Mouse (Mus musculus): ENCODE measurements around the gene Gm17555.
"Not testable (repeated sequence)": the region's sequence is repeated elsewhere in the genome, so short reads cannot be mapped to it uniquely, and the experiment has no call there.

Gm17555 gene

GRCm38 (mm10) chr2:126214800-126215199 lies at the start of gene Gm17555:
Gene Gm17555 (plus strand): TSS chr2:126215100.
- in situ Hi-C loops (cut with MseI, MboI): not testable (repeated sequence)

GRCm38 (mm10) chr2:126165277-126166018 lies 49.5 kb upstream of the Gm17555 start:
- in situ Hi-C loops (cut with MseI, MboI): no loop called here

DNA sequence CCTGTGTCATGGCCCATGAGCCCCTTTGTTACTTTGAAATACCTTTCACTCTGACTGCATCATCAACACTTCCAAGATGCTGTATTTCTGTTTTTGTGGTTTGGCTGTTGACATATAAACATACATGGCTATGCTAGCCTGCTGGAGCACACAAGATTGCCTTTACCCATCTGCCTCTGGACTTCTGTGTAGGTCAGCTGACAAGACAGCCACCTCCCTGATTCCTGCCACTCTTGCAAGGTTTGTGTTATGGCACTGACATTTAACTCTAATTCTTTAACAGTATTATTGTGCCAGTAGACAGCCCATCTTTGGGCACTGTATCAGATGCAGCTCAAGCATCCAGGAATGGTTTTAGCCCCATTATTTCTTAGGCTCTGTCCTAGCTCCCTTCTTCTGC lies 48.6 kb upstream of the Gm17555 start:
- in situ Hi-C loops (cut with MseI, MboI): no loop called here

GRCm38 (mm10) chr2:126166848-126167617 lies 47.9 kb upstream of the Gm17555 start:
- in situ Hi-C loops (cut with MseI, MboI): no loop called here

- in situ Hi-C loops (cut with MseI, MboI): no loop called here
Observed at GRCm38 (mm10) chr2:126171427-126171826, 43.5 kb upstream of the Gm17555 start.

DNA sequence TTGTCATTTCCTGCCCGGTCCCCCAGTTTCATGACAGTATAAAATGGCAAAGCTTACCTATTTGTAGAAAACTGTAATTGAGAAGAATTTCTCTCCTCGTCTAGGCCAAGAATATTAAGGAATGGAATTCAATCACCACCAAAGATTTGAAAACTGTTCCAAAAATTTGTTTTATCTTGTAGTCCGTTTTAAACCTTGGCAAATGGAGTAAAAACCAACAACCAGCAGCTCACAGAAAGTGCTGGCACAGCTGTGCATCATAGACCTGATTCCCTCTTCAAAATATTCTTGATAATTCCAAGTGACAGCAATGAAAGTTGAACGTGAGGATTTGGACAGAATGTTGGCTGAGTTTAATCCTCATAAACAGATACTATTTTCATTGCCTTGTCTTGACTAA lies 23.6 kb upstream of the Gm17555 start:
- in situ Hi-C loops (cut with MseI, MboI): no loop called here

- in situ Hi-C loops (cut with MseI, MboI): no loop called here
Observed at GRCm38 (mm10) chr2:126192129-126192528, 22.8 kb upstream of the Gm17555 start.

GRCm38 (mm10) chr2:126195631-126196356 lies 19.1 kb upstream of the Gm17555 start:
- in situ Hi-C loops (cut with MseI, MboI): no loop called here

GRCm38 (mm10) chr2:126198971-126199370 lies 15.9 kb upstream of the Gm17555 start:
- in situ Hi-C loops (cut with MseI, MboI): no loop called here

DNA sequence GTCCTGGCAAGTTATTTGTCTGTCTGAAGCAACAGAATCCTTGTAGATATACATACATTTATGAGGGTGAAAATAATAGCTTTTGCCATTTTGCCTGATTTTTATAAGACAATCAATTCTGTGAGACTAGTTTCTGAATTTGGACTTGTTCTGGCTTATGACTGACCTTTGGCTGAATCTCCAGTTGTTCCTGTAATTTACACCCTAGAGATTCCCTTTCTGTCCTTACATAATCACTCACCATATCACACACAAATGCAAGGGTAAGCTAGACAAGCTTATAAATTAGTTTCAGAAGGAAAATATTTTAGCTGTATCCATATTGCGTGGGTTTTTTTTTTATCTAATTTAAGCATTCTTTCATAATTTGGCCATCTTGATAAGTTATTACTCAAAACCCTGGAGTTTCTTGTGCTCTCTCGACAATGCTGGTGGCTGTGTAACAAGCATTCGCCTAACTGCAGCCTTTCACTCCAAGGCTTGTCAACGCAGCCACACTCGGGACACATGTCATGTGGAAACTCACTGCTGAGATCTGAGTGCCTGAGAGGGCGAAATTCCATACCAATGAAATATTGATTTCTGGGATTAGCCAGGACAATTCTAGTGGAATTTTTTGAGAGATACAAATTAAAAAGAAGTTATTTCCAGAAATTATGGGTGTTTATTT lies 3.8 kb upstream of the Gm17555 start:
- in situ Hi-C loops (cut with MseI, MboI): no loop called here

GRCm38 (mm10) chr2:126227581-126227980 lies 12.7 kb downstream of the Gm17555 start:
- in situ Hi-C loops (cut with MseI, MboI): no loop called here

DNA sequence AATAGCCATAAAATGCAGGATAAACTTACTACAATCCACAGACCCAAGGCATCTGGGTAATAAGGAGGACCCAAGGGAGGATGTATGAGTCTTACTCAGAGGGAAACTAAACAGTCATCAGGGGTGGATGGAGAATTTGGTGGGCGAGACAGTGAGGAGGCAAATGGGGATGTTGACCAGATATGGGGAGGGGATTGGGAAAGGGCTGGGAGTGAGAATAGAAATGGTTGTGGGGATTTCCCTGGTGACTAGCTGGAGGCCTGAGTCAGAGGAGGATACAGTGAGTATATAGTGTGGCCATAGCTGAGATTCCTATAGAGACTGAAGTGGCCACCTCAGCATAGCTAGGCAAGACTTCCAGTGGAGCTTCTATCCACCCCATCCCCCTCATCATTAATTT lies 16.8 kb downstream of the Gm17555 start:
- in situ Hi-C loops (cut with MseI, MboI): no loop called here

DNA sequence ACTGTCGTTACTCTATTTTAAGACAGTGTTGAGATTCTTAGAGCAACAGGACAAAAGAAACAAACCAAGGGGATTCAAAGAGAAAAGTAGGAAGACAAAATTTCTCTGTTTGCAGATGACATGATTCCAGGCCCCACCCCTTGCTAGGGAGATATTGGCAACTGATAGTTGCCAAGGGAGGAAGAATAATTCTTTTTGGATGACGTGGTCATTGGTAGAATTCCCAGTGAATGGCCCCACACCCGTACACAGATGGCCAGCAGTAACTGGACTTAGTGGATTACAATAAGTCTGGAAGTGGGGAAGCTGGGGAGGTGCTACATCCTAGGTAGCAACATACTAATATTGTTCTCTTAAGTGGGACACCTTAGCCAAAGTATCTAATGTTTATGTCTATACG lies 22.0 kb downstream of the Gm17555 start:
- in situ Hi-C loops (cut with MseI, MboI): no loop called here

GRCm38 (mm10) chr2:126245446-126245845 lies 30.5 kb downstream of the Gm17555 start:
- in situ Hi-C loops (cut with MseI, MboI): no loop called here

- in situ Hi-C loops (cut with MseI, MboI): no loop called here
Observed at GRCm38 (mm10) chr2:126248536-126248935, 33.6 kb downstream of the Gm17555 start.

DNA sequence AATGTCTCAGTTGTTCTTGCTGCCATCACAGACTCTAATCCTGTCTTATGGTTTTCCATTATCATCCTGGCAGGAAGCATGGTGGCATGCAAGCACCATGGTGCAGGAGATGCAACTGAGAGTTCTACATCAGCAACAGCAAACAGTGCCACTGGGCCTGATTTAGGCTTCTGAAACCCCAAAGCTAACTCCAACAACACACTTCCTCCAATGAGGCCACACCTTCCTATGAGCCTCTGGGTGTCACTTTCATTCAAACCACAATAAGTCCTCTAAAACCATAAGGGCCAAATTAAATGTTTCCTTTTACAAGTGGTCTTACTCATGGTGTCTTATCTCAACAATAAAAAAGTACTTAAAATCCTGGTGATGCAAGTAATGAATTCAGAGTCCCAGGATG lies 37.3 kb downstream of the Gm17555 start:
- in situ Hi-C loops (cut with MseI, MboI): no loop called here

Data from mouse trophoblast stem cell (cell line).